Mouse (Mus musculus): ENCODE measurements around the gene Nos2.
"Not testable (repeated sequence)": the region's sequence is repeated elsewhere in the genome, so short reads cannot be mapped to it uniquely, and the experiment has no call there.

The Nos2 gene

GRCm38 (mm10) chr11:78990875-78991543, 70.4 kb downstream of the Nos2 start:
- DNase-seq = not testable (repeated sequence)

DNA sequence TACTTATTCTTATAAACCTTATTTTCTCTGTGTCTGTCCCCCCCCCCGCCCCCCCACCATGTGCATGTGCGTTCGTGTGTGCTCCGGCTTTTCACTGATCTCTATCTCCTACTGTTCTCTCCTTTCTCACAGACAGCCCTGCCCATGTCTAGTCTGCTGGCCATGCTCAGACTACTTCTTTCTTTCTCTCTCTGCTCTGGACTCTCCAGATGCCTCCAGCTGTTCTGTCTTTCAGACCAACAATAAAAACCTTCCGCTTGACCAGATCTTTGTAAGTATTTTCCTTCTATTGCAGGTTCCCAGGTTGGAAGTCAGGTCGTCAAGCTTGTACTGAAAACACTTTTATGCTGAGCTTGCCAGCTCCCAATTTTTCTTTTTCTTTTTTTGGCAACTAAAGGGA, 78.5 kb downstream of the Nos2 start:
- DNase-seq = no peak

DNA sequence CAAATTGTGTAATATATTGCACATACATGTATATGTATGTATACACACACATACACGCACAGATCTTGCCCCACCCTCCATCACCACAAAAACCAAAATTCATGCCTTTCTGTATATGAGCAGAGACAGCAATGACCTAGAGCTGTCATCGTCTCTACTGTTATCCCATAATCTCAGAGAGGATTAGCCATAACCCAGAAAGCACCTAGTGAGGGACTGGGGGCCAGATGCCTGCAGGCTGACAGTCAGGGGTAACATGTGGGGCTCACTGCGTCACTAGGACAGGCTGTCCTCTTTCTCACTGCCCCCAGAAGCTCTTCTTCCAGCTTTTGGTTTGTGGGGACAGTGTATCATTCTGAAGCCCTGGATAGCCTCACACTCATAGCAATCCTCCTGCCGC, 81.3 kb downstream of the Nos2 start:
- no peak for DNase-seq

DNA sequence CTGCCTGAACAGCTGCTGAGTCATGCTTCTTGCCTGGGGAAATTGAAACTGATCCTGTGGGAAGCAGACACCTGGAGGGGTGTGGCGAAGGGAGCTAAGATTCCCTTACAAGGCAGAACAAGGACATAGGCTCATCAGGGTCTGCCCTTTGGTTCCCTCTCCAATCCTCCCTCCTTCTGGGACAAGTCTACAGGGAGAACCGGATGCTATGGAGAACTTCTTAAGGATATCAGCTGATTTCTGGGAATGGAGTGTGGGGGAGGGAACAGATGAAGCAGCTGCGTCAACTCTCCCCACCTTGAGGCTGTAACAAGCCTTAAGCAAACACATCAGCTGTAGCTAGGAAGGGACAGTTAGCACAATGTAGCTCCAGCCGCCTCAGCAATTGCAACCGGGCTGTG, 82.0 kb downstream of the Nos2 start:
- DNase-seq = no peak

- no peak for DNase-seq
Measured at GRCm38 (mm10) chr11:79003053-79003768, 82.6 kb downstream of the Nos2 start.

DNA sequence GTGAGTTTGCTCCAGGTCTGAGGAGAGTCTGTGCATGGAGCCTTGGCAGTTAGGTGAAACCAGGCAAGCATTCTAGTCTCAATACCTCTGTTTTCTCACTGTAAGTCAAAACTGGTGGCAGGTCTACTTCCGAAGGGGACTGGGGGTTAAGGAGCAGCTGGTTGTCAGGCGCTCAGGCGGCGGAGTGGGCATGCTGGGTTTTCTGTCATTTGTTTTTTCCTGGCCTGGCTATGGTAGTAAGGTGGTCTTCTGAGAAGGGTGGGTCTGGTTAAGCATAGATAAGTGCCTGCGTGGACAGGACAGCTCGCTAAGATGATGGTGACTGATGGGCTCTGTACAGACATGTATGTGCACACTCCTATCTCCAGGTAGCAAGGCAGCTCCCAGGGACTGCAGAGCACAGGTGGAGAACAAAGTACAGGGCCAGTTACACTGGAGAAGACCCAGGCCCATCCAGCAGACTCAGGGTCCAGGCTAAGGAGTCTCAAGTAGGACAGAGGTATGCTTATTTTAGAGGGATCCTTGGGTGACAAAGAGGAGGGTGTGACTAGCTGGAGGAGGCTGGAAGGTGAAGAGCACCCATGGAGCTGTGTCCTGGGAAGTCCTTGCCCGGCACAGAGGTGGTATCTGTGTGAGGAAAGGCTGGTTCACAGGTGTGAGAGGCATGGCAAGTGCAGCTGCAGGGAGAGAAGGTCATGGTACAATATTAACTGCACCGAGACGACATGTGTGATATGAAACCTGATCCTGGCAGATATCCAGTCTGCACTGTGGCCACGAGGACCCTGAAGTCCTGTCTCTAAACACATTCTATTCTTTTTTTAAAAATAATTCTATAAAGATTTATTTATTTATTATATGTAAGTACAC, 83.4 kb downstream of the Nos2 start:
- DNase-seq = no peak

DNA sequence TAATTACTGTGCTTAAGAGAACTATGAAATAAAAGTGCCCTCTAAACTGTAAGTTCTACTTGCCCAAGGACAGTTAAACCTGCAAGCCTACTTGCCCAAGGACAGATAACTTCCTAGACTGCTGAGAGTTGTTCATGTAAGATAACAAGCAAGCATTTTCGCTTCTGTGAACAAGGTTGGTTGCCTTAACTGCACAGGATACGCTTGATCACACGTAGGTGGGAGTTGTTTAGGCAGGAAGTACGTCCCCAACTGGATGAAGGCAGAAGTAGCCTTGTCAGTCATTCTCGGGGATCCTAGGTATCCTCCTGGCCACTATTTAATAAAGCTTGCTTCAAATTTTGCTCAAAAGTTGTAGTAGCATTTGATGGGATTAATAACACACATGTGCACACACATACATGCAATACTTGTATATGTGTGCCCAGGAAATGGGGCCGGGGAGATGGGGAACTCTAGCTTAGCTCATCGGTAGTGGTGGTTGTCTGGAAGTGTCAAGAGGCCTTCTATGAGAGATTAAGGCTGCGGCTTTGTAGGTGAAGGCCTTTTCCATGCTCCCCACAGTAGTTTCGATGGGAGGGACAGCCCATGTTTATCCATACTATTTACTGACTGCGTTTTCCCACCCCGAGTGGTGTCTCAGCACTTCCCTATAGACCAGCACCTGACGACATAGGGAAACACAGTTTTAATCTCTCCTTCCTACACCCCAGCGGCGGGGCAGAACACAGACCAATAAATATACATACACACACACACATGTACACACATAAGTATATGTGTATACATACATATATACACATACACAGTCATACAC, 85.2 kb downstream of the Nos2 start:
- DNase-seq = no peak

DNA sequence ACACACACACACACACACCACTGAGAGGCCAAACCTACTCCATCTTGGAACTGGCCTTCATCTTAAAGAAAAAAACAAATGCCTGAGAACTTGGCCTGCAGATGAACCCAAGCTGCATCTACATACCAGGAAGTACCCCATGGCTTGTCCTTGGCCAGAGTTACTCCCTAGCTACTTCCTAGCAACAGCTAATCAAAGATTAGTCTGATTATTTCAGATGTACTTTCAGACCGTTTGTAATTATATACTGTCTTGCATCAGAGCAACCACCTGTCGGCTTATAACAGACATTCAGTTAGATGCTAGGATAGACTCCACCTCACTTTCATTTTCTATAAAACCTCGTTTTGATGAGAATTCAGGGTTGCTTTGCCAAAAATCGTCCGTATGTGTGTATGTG, 85.8 kb downstream of the Nos2 start:
- DNase-seq = no peak

GRCm38 (mm10) chr11:79007356-79007755, 86.8 kb downstream of the Nos2 start:
- DNase-seq = not testable (repeated sequence)

GRCm38 (mm10) chr11:79008007-79008775, 87.6 kb downstream of the Nos2 start:
- DNase-seq = no peak

- DNase-seq = no peak
Measured at GRCm38 (mm10) chr11:79008891-79009290, 88.3 kb downstream of the Nos2 start.
